Mouse (Mus musculus) naive thymus-derived CD4-positive, alpha-beta T cell, adult 2 months (primary cell): ENCODE results near the gene Wdfy2.
"Not testable (repeated sequence)": the region's sequence is repeated elsewhere in the genome, so short reads cannot be mapped to it uniquely, and the experiment has no call there.

Experiments
- DNase-seq: peaks from one replicate; pipeline ENCODE4 v3.0.0-alpha.2; 2011; ENCODE audit warnings: low read depth

The Wdfy2 gene

GRCm38 (mm10) chr14:62878634-62879430 lies 41.4 kb downstream of the Wdfy2 start:
- peak; percentile 23 for DNase-seq

- peak; percentile 73 for DNase-seq
Observed at GRCm38 (mm10) chr14:62879497-62879896, 42.0 kb downstream of the Wdfy2 start.

- no peak for DNase-seq
Observed at GRCm38 (mm10) chr14:62880084-62880851, 42.8 kb downstream of the Wdfy2 start.

GRCm38 (mm10) chr14:62882061-62882614 lies 44.7 kb downstream of the Wdfy2 start:
- no peak for DNase-seq

- no peak for DNase-seq
Observed at GRCm38 (mm10) chr14:62883551-62883950, 46.1 kb downstream of the Wdfy2 start.

GRCm38 (mm10) chr14:62884171-62884570 lies 46.7 kb downstream of the Wdfy2 start:
- no peak for DNase-seq

GRCm38 (mm10) chr14:62884639-62885038 lies 47.2 kb downstream of the Wdfy2 start:
- no peak for DNase-seq

- DNase-seq = no peak
Observed at GRCm38 (mm10) chr14:62885146-62885545, 47.7 kb downstream of the Wdfy2 start.

- no peak for DNase-seq
Observed at GRCm38 (mm10) chr14:62891401-62891800, 53.9 kb downstream of the Wdfy2 start.

GRCm38 (mm10) chr14:62892771-62893641 lies 55.5 kb downstream of the Wdfy2 start:
- DNase-seq = no peak

- DNase-seq = not testable (repeated sequence)
Observed at GRCm38 (mm10) chr14:62893642-62894180, 56.2 kb downstream of the Wdfy2 start.

GRCm38 (mm10) chr14:62894924-62895840 lies 57.7 kb downstream of the Wdfy2 start:
- DNase-seq = no peak

- no peak for DNase-seq
Observed at GRCm38 (mm10) chr14:62898061-62898460, 60.6 kb downstream of the Wdfy2 start.

- DNase-seq = no peak
Observed at GRCm38 (mm10) chr14:62907888-62908287, 70.4 kb downstream of the Wdfy2 start.

GRCm38 (mm10) chr14:62908550-62908949 lies 71.1 kb downstream of the Wdfy2 start:
- DNase-seq = no peak

GRCm38 (mm10) chr14:62910859-62911258 lies 73.4 kb downstream of the Wdfy2 start:
- DNase-seq = no peak

GRCm38 (mm10) chr14:62915146-62915685 lies 77.7 kb downstream of the Wdfy2 start:
- DNase-seq = no peak

GRCm38 (mm10) chr14:62916488-62917034 lies 79.1 kb downstream of the Wdfy2 start:
- no peak for DNase-seq

GRCm38 (mm10) chr14:62921401-62921800 lies 83.9 kb downstream of the Wdfy2 start:
- no peak for DNase-seq

GRCm38 (mm10) chr14:62922637-62923036 lies 85.2 kb downstream of the Wdfy2 start:
- DNase-seq = no peak
